Comparison of ENCODE assay signal across 7 mouse cellular contexts in the genomic region with DNA sequence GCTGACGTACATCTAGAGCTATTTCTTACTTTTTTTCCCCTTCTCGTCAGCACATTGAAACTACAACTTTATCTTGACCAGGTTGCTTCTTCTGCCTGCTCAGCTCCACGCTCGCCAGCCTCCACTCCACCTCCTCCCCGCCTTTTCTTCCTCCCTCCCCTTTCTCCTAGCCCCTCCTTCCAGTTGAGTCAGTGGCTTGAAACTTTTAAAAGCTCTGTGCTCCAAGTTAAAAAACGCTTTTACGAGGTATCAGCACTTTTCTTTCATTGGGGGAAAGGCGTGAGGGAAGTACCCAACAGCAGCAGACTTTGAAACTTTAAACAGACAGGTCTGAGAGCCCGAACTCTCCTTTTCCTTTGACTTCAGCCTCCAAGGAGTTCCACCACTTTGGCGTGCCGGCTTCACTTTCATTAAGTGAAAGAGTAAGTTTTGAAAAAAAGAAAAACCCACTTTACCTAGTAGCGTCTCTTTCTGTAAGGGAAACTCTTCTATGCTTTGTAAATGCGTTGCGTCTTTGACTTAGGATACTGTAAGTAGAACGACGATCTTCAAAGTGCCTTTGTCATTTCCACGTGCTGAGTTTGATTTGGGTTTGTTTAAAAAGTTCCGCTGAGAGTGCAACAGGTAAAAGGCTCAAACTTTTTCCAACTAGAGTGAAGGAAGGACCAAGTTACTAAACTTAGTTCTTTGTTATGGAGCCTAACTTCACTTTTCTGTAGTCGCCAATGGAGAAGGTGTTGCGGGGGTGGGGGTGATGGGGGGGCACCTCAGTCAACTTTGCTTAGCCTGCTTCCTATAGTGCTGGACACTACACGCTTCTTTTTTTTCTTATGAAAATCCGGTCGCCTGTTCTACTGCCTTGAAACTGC. TPM values are rescaled to one million over a fixed set of nuclear protein-coding genes. Genes with fewer than 3 reads are reported as not detected.
DNase-seq lines count a peak whose midpoint lies in the region; ATAC-seq and TF ChIP-seq lines count a peak whose summit lies in the region.

A gene (plus strand): TSS at position 234 of the 869 bp plus-strand sequence.

- ATAC-seq in forebrain, postnatal 0 days, result no peak
- ATAC-seq in hindbrain, embryonic 12.5 days (ENCODE audit: low FRiP score), result no peak; the same call in 1 of the 2 replicates

- H3K27ac ChIP-seq in bone marrow macrophage, adult 2 months (ENCODE audit: insufficient read depth, low read depth, low read length), result no peak within 1 kb of the TSS
- H3K27ac ChIP-seq in forebrain, postnatal 0 days (ENCODE audit: low read depth, low read length), result peak within 1 kb of the TSS; percentile 48
- peak within 1 kb of the TSS; percentile 68 for H3K27ac ChIP-seq in hindbrain, embryonic 12.5 days

- H3K27me3 ChIP-seq in forebrain, postnatal 0 days (ENCODE audit: insufficient read depth, low read length), result peaks cover 3% of the 10 kb centered on the region; the same call in 1 of the 2 replicates
- H3K27me3 ChIP-seq in hindbrain, embryonic 12.5 days, result peaks cover 10% of the 10 kb centered on the region; the same call in 1 of the 2 replicates

- WGBS in forebrain, postnatal 0 days, result under 1% methylated on average over 23 of the region's 23 CpGs
- under 1% methylated on average over 23 of the region's 23 CpGs for WGBS in hindbrain, embryonic 12.5 days

- no peak for TF ChIP-seq POLR2A in bone marrow macrophage, adult 2 months (IDR thresholded peaks at IDR 0.05; ENCODE audit: borderline replicate concordance, low read depth, low read length)

- H3K4me2 ChIP-seq in forebrain, postnatal 0 days (ENCODE audit: low read depth), result peak within 1 kb of the TSS; percentile 94
- peak within 1 kb of the TSS; percentile 74 for H3K4me2 ChIP-seq in hindbrain, embryonic 12.5 days (replicated peaks)

- TF ChIP-seq CTCF in bone marrow macrophage, adult 2 months (IDR thresholded peaks at IDR 0.05; ENCODE audit: low read depth, low read length), result no peak
- no peak for TF ChIP-seq CTCF in forebrain, postnatal 0 days (IDR thresholded peaks at IDR 0.05; ENCODE audit: low read depth)

- no peaks in the 10 kb centered on the region for H3K9me3 ChIP-seq in forebrain, postnatal 0 days (ENCODE audit: low read length)
- no peaks in the 10 kb centered on the region for H3K9me3 ChIP-seq in hindbrain, embryonic 12.5 days (replicated peaks)

- DNase-seq in MEL-GATA-1-ER (ENCODE audit: extremely low read depth, low read depth), result peak; percentile 44
- DNase-seq in forebrain, postnatal 0 days, result peak; percentile 24
- no peak for DNase-seq in layer of hippocampus, postnatal 25 days (ENCODE audit: extremely low spot score in 1 of 2, low spot score in 1 of 2)
- peak; percentile 68 for DNase-seq in lung, postnatal 25 days (ENCODE audit: low spot score)
- peak; percentile 75 for DNase-seq in skeletal muscle tissue, adult 2 months (ENCODE audit: low read depth, low spot score)

- H3K36me3 ChIP-seq in forebrain, postnatal 0 days (ENCODE audit: insufficient read depth), result no peaks in the 10 kb centered on the region
- no peaks in the 10 kb centered on the region for H3K36me3 ChIP-seq in hindbrain, embryonic 12.5 days

- peak within 1 kb of the TSS; percentile 68 for H3K4me3 ChIP-seq in bone marrow macrophage, adult 2 months (ENCODE audit: insufficient read depth, low read length)
- H3K4me3 ChIP-seq in forebrain, postnatal 0 days (ENCODE audit: low read depth, low read length), result peak within 1 kb of the TSS; percentile 50
- H3K4me3 ChIP-seq in hindbrain, embryonic 12.5 days, result peak within 1 kb of the TSS; percentile 54

- H3K4me1 ChIP-seq in bone marrow macrophage, adult 2 months (ENCODE audit: control insufficient read depth, insufficient read depth, low read length), result peaks cover 3% of the 10 kb centered on the region
- H3K4me1 ChIP-seq in forebrain, postnatal 0 days (ENCODE audit: insufficient read depth), result 0 out of 2 replicates have a peak, but pooled peaks cover 4% of the 10 kb centered on the region
- peaks cover 3% of the 10 kb centered on the region; the same call in 1 of the 2 replicates for H3K4me1 ChIP-seq in hindbrain, embryonic 12.5 days

- H3K9ac ChIP-seq in forebrain, postnatal 0 days, result peak within 1 kb of the TSS; percentile 36
- H3K9ac ChIP-seq in hindbrain, embryonic 12.5 days, result peak within 1 kb of the TSS; percentile 68

RNA-seq across cellular contexts. Expression of the gene that starts here (rescaled TPM):
- 1.7 and 2.0 TPM in 2 replicates for polyA plus RNA-seq in bone marrow macrophage, adult 2 months (2012; ENCODE audit: insufficient read depth, insufficient read length, missing spikeins)
- total RNA-seq in forebrain, postnatal 0 days (2014; rRNA removed), result 43.9 and 53.0 TPM in 2 replicates
- polyA plus RNA-seq in forebrain, postnatal 0 days (2015; fragmentation: Nextera tagmentation; extraction: Ambion mirVana), result 105 and 113 TPM in 2 replicates
- polyA plus RNA-seq in hindbrain, embryonic 12.5 days (2016; fragmentation: Nextera tagmentation; extraction: Ambion mirVana), result 165 and 196 TPM in 2 replicates
- total RNA-seq in layer of hippocampus, postnatal 25 days (2021), result 100 to 1,000 TPM; 265 to 310 TPM

Comparison
In these comparisons a context has a peak if more than half of its experiments do, and no peak if none do; other contexts are left out.
1. RNA of the gene that starts here (polyA plus RNA-seq): 165 to 196 TPM in hindbrain, embryonic 12.5 days and 105 to 113 TPM in forebrain, postnatal 0 days; 1.7 to 2.0 TPM in bone marrow macrophage, adult 2 months; every median in the first group is over 10 times any median in the second.
2. DNase-seq: peak in MEL-GATA-1-ER (single experiment), forebrain, postnatal 0 days (single experiment), lung, postnatal 25 days (single experiment) and skeletal muscle tissue, adult 2 months (single experiment); none in layer of hippocampus, postnatal 25 days (0 of 2).
3. Peak in every context shown above with its lines, with median percentiles within 50 percentile points of each other: H3K4me3 ChIP-seq.